Mouse (Mus musculus): ENCODE data around the gene Gm3752. TPM values are rescaled to one million over a fixed set of nuclear protein-coding genes. Genes with fewer than 3 reads are reported as not detected.
"Not testable (repeated sequence)": the region's sequence is repeated elsewhere in the genome, so short reads cannot be mapped to it uniquely, and the experiment has no call there.

Gene Gm3752
- under 1 TPM in 1 of 4 experiments, not detected in 3; 0.83 TPM for total RNA-seq (2022)

DNA sequence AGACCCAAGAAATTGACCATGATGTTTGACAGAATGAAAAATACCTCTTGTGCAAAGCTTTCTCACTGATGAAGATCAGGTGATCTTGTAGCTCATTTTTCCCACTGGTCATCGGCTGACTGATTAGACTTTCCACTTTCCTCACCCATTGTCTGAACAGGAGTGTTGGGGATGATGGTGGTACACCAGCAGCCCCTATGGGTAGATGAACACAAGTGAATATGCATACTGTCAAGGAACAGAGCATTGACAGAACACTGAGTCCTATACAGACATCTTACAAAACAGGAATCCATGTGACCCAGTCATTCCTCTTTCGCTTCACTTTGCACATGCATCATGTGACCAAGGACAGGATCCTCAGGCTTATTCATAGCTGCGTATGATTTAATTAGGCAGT lies at the start of gene Gm3752:
TSS of gene Gm3752 (minus strand) at position 101 of the 400 bp plus-strand sequence.
- not testable (repeated sequence) for DNase-seq (ENCODE audit: low spot score in 2 of 2)

DNA sequence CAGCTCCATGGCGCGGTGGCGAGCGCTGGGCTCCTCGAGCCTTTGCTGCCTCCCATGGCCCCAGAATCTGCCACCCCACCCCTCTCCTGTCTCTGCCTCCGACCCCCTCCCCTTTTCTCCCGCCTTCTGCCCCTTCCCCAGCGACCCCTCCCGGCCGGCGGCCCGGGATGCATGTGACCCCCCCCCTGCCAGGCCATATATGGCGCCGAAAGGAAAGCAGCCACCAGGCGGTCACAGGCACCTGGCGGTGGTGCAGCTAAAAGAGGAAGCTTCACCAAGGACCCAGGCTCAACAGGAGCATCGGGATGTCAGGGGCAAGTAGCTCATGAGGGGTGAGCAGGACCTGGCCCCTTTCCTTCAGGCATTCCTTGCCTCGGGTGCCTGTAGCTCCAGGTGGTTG lies 5.2 kb upstream of the Gm3752 start:
- DNase-seq (ENCODE audit: low spot score in 2 of 2) = not testable (repeated sequence)

DNA sequence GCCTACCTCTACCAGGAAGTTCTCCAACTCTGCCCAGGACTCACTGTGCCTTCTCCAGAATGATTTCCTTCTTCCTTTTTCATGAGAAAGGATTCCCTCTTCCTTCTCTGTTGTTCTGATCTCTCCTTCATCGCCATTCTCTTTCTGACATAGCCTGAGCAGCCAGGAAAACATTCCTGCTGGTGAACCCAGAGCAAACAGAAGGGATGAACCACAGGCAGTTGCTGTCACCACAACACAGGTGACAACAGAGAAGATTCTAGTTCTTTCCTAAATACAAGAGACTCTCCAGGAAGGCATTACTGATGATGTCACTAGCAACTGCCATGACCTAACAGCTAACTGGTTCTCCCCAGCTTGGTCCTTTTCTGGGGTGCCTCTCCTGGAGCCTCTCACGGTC lies 32.7 kb downstream of the Gm3752 start, which contains the start of gene Gm3755:
TSS of gene Gm3755 (minus strand) at position 101 of the 400 bp plus-strand sequence.
- DNase-seq (ENCODE audit: low spot score in 2 of 2) = not testable (repeated sequence)

DNA sequence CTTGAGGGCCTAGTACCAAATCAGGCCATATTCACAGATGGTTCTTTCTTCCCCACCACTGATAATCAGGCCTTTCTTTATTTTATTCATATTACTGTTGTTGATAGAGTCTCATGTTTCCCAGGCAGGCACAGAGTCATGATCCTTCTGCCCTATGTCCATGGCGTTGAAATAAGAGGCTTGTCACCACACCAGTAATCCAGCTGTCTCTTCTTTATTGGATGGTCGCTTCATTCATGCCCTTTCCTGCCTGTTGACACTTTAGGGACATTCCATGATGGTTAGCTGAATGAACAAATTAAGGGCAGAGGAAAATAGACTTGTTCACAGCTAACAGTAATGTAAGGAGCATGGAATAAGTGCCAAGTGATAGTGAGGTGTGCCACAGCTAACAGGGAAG lies 61.1 kb downstream of the Gm3752 start:
- DNase-seq (ENCODE audit: low spot score in 2 of 2) = not testable (repeated sequence)

Other genes with a start within 250 kb of the Gm3752 start
- gene Gm3727, start 219.0 kb downstream of the Gm3752 start, total RNA-seq (2022) = not detected
- gene Gm3739, start 168.7 kb downstream of the Gm3752 start, total RNA-seq (2022) = not detected
- gene Gm5797, start 151.4 kb downstream of the Gm3752 start, total RNA-seq (2022) = not detected
- not detected for gene Gm8374, start 118.6 kb downstream of the Gm3752 start, total RNA-seq (2022)
- not detected for gene Gm3755, start 32.8 kb downstream of the Gm3752 start, total RNA-seq (2022)
- gene Gm3558, start 84.8 kb upstream of the Gm3752 start, total RNA-seq (2022) = under 1 TPM in 2 of 4 experiments, not detected in 2; 0.19 to 0.27 TPM
- gene Gm10338, start 111.8 kb upstream of the Gm3752 start, total RNA-seq (2022) = not detected
- gene Gm10128, start 160.2 kb upstream of the Gm3752 start, total RNA-seq (2022) = not detected